Mouse (Mus musculus) right cerebral cortex, postnatal 36 days (tissue): ENCODE results near the gene 2900011O08Rik.
A peak's percentile ranks its signal among the peaks of the same experiment; 100 is the strongest.
"Not testable (repeated sequence)": the region's sequence is repeated elsewhere in the genome, so short reads cannot be mapped to it uniquely, and the experiment has no call there.

Source experiments
- DNase-seq, 2 experiments: peaks; one replicate each; pipeline ENCODE4 v3.0.0; 2022; ENCODE audit warnings: low spot score in 2 of 2, mixed read lengths in 1 of 2

2900011O08Rik gene

GRCm38 (mm10) chr16:14059869-14060268 lies 73.5 kb downstream of the 2900011O08Rik start:
- DNase-seq: no peak

DNA sequence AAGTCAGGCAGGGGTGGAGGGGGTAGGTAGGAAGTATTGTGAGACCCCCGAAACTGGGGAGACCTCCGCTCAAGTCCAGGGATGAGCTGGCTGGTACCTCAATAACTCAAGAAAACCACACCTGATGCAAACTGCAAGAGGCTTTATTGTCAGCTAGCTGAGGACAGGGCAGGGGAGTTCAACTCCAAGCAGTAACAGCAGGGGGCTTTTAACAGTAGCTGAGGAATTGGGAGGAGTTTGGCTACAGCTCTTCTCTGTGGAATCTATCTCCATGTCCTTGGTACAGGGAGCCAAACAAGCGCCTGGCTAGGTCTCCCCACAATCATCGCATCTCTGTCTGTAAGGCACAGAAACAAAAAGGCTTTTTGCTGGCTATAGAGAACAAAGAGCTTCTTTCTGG lies 80.2 kb downstream of the 2900011O08Rik start:
- DNase-seq: not testable (repeated sequence)

- not testable (repeated sequence) for DNase-seq
Observed at GRCm38 (mm10) chr16:14068701-14069100, 82.3 kb downstream of the 2900011O08Rik start.

- no peak for DNase-seq
Observed at GRCm38 (mm10) chr16:14070471-14071169, 84.2 kb downstream of the 2900011O08Rik start.

- no peak for DNase-seq
Observed at GRCm38 (mm10) chr16:14082925-14083324, 96.5 kb downstream of the 2900011O08Rik start.

DNA sequence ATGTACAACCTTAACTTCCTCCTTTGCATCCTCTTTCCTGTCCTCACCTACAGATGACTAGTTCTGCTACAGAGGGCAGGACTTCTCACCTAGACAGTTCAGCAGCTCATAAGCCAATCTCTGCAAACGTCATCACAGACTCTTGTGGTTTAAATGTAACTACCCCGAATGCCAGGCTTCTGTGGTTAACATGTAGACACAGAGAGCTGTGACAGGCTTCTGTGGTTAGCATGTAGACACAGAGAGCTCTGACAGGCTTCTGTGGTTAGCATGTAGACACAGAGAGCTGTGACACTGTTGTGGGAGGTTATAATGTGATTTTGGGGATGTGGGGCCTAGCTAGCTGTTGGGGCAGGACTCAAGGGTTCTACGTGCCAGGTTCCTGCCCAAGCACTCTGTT lies 101.8 kb downstream of the 2900011O08Rik start:
- DNase-seq: no peak

DNA sequence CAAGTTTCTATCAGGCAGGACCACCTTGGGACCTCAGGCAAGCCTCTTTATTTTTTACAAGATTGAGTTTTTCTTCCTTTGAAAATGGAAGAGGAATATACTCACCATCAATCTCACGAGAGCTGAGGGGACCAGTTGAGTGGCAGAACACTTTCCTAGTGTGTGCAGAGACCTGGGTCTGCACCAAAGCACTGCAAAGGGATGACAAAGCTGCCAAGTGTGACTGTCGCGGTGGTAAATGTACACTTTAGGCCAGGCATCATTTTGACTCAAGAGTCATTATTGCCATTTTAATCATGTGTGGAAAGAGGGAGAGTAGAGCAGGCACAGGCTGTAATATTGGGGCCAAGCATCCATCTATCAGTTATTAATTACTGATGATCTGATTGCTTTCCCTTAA lies 102.9 kb downstream of the 2900011O08Rik start:
- no peak for DNase-seq

- no peak for DNase-seq
Observed at GRCm38 (mm10) chr16:14091771-14092170, 105.4 kb downstream of the 2900011O08Rik start.

GRCm38 (mm10) chr16:14105891-14106290 lies 119.5 kb downstream of the 2900011O08Rik start:
- DNase-seq: peak in 1 of 2 experiments; percentile 23

- DNase-seq: no peak
Observed at GRCm38 (mm10) chr16:14109651-14110230, 123.3 kb downstream of the 2900011O08Rik start.

- no peak for DNase-seq
Observed at GRCm38 (mm10) chr16:14110922-14111321, 124.5 kb downstream of the 2900011O08Rik start.

DNA sequence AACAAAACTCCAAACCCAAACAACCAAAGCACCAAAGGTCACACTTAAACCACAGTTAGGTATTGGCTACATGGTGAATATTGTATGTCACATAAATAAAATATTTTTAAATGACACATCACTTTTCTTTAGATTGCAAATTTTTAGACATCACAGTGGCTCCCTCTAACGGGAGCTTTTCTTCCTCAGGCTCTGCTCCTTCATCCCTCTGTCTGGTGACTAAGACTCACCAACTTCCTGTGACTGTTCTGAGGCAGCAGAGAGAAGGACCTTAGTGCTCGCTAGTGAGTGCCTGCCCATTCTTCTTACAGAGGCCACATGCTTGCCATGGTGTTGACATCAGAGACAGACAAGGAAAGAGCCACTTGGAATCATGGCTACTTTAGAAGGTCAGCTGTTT lies 125.7 kb downstream of the 2900011O08Rik start:
- DNase-seq: no peak

GRCm38 (mm10) chr16:14112742-14113141 lies 126.3 kb downstream of the 2900011O08Rik start:
- DNase-seq: no peak

DNA sequence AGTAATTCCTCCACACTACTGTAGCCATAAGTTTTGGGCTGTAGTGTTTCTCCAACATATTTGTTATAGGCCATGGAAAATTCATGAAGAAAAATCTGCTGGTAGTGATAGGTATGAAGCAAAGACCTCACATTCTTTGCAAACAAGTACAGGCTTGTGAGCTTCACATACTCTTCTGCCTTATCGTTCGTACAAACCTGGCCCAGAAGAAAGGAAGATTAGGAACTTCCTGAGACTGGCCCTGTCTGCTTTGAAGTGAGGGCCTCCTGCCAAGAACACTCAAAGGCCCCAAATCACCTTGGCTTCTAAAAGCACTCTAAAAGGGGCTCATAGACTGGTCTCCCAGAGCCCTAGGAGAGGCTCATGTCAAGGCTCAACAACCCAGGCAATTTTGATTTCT lies 130.9 kb downstream of the 2900011O08Rik start:
- DNase-seq: no peak

GRCm38 (mm10) chr16:14120941-14121340 lies 134.5 kb downstream of the 2900011O08Rik start:
- DNase-seq: no peak

GRCm38 (mm10) chr16:14121563-14121962 lies 135.2 kb downstream of the 2900011O08Rik start:
- DNase-seq: no peak

- no peak for DNase-seq
Observed at GRCm38 (mm10) chr16:14122586-14122985, 136.2 kb downstream of the 2900011O08Rik start.

GRCm38 (mm10) chr16:14123901-14124300 lies 137.5 kb downstream of the 2900011O08Rik start:
- no peak for DNase-seq

GRCm38 (mm10) chr16:14124709-14125108 lies 138.3 kb downstream of the 2900011O08Rik start:
- no peak for DNase-seq

GRCm38 (mm10) chr16:14125253-14125652 lies 138.8 kb downstream of the 2900011O08Rik start:
- no peak for DNase-seq

GRCm38 (mm10) chr16:14128977-14129376 lies 142.6 kb downstream of the 2900011O08Rik start:
- no peak for DNase-seq

DNA sequence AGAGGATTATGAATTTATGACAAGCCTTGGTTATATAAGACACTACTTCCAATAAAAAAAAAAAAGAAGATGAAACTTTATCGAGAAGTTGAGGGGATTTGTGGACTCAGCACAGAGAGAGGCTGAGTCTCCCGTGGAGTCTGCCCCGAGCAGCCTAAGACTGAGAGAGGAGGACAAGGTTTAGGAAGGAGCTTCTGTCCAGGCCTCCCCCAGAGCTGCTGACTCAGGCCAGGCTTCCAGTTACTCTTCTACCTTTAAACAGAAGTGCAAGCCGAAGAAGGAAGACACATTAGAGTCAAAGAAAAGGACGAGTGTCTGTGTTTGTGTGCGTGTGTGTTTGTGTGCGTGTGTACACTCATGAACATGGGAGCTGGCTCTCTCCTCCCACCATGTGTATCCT lies 144.4 kb downstream of the 2900011O08Rik start:
- no peak for DNase-seq

GRCm38 (mm10) chr16:14131376-14131775 lies 145.0 kb downstream of the 2900011O08Rik start:
- DNase-seq: no peak
